Mouse (Mus musculus) cerebellum, postnatal 14 days (tissue): ENCODE measurements around the gene Ly6g5b.
A peak's percentile ranks its signal among the peaks of the same experiment; 100 is the strongest.

Source experiments
- DNase-seq, 2 experiments: peaks; one replicate each; pipeline ENCODE4 v3.0.0; 2021; ENCODE audit warnings: mixed read lengths in 2 of 2

Ly6g5b gene

DNA sequence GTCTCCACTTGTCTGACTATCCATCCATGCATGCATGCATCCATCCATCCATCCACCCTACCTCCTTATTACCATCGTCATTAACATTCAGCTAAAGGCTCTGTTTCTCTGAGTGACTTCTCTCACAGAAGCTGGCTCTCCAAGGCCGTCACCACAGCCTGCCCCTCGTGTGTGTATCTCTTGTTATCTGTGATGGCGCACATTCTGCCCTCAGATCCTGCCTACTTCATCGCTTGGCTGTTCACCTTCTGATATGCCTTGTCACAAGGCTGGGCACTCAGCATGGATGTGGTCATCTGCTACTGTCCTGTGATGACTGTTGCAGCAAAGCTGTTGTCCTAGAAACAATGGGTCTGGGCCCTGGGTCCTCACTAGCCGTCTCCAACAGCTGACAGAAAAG, 10.5 kb downstream of the Ly6g5b start:
- DNase-seq, result no peak

DNA sequence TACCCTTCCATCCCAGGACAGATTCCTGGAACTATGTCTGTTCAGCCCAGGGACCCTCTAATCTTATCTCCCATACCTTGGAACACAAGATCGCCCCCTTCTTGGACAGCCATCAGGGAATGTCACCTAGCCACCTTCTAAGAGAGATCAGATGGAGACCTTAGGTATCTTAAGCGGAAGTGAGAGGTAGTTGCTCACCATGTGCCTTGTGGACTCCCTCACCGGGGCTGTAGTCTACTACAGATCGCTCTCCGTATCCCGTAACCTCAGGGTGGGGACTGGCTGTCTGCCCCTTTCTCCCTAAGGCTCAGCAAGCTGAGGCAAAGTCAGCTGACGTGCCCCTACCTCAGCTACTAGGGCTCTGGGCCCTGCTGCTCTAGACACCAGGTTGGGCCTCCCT, 11.1 kb downstream of the Ly6g5b start:
- no peak for DNase-seq

GRCm38 (mm10) chr17:35103221-35103690, 12.0 kb downstream of the Ly6g5b start:
- DNase-seq, result peak in 1 of 2 experiments; percentile 34

- peak in 1 of 2 experiments; percentile 59 for DNase-seq
Measured at GRCm38 (mm10) chr17:35102299-35102698, 12.9 kb downstream of the Ly6g5b start.

GRCm38 (mm10) chr17:35101161-35101560, 14.1 kb downstream of the Ly6g5b start:
- DNase-seq, result no peak

- DNase-seq, result no peak
Measured at GRCm38 (mm10) chr17:35100196-35100765, 14.9 kb downstream of the Ly6g5b start.

DNA sequence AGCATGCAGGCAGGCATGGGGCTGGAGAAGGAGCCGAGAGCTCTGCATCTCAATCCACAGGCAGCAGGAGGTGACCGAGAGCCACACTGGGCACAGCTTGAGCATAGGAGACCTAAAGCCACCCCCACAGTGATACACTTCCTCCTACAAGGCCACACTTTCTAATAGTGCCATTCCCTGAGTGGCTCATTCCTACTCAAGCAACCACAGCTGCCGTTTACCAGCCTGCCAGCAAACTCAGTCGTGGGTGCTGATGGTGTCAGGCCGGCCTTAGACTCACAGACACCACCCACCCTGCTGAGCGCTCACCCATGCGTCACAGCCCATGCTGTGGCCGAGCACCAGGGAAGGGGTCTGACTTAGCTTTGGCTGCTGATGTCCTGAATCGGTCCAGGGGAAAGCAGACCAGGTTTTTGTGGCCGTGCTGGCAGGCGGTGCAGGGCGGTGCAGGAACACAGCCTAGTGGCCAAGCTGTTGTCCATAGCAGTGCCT, 18.0 kb downstream of the Ly6g5b start:
- DNase-seq, result peak; percentile 74 to 80

GRCm38 (mm10) chr17:35096597-35096996, 18.6 kb downstream of the Ly6g5b start:
- DNase-seq, result no peak

- no peak for DNase-seq
Measured at GRCm38 (mm10) chr17:35094475-35095365, 20.5 kb downstream of the Ly6g5b start.

- DNase-seq, result peak in 1 of 2 experiments; percentile 45
Measured at GRCm38 (mm10) chr17:35092403-35093198, 22.6 kb downstream of the Ly6g5b start.

GRCm38 (mm10) chr17:35090166-35090932, 24.9 kb downstream of the Ly6g5b start:
- DNase-seq, result peak; percentile 84 to 89

GRCm38 (mm10) chr17:35088825-35089644, 26.2 kb downstream of the Ly6g5b start, which contains the start of gene Abhd16a:
TSS of gene Abhd16a (plus strand) at chr17:35089263.
- DNase-seq, result peak; percentile 94 to 97

GRCm38 (mm10) chr17:35088151-35088550, 27.1 kb downstream of the Ly6g5b start:
- DNase-seq, result peak in 1 of 2 experiments; percentile 37

DNA sequence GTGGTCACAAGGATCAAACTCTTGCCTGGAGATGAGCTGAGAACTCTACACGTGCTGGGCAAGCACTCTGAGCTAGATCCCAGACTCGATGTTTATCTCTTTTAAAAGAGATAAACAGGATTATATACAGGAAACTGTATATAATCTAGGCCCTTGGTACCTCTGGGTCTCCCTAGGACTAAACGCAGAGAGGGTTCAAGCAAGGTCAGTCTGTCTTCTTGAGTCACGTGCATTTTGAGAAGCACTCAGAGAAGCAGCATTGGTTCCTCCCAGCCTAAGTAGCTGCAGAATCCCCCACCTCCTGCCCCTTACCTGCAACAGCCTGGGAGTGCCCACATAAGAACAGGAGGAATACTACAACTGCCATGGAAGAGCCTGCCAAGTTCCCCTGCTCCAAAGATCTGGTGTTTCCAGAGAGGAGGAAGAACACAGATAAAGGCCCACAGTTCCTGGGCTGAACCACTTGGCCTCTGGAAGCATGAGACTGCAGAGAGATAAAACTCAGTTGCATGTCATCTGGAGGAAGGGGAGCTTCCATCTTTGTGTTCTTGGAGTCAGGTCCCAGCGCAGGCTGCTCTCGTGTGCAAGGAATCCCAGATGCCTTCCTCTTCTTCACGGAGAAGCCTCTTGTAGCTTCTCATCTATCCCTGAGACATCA, 29.9 kb downstream of the Ly6g5b start, which contains the start of gene Ly6g6f:
Gene Ly6g6f, minus strand, starts transcription at position 403 of the 658 bp plus-strand sequence.
- DNase-seq, result no peak

GRCm38 (mm10) chr17:35083929-35084497, 31.2 kb downstream of the Ly6g5b start:
- DNase-seq, result no peak

DNA sequence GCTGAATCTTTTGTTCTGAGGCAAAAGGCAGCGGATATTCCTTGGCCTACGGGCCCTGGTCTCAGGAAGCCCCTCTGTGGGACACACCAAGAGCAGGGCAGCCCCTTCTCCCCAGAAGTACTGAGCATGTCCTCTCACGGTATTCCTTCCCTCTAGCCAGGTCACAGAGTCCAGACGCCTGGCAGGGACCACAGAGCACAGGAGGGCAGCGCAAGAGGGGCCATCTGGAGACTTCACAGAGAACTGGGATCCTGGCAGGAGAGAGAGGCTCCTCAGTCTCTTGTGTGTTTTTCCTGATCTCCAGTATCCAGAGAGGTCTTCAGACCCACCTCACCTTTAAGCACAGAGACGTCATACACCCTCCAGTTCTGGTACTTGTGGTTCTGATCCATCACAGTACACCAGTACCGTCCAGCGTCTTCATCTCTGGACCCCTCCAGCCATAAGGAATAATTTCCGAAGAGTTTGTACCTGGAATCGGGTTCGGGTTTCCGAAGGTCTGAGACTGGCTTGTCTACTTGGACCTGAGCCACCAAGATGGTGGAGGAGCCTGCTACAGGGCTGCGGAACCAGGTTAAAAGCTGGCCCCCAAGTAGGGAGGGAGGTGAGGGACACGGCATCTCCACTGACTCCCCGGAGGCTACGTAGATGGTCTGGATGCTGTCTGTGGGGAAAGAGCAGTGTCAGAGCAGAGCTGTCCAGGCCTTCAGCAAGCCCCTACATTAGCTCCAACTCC, 32.2 kb downstream of the Ly6g5b start:
- peak; percentile 61 to 75 for DNase-seq

DNA sequence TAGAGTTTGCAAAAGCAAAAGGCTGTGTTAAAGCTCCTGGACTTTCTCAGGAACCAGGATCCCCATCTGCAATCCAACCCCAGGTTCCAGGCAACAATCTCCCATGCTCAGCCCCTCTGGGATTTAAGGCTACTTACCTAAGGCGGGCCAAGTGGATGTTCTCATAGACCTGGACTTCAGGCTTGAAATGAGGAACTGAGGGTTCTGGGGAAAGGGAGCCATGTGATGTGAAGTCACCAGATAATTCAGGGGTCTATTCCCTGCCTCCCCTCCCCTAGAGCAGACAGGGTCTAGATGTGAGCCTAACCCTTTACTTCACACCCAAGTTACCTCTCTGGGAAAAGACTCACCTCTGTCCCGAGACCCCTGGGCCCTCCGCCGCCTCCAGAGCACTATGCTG, 34.5 kb downstream of the Ly6g5b start:
- DNase-seq, result no peak

GRCm38 (mm10) chr17:35080248-35080647, 35.0 kb downstream of the Ly6g5b start:
- no peak for DNase-seq

DNA sequence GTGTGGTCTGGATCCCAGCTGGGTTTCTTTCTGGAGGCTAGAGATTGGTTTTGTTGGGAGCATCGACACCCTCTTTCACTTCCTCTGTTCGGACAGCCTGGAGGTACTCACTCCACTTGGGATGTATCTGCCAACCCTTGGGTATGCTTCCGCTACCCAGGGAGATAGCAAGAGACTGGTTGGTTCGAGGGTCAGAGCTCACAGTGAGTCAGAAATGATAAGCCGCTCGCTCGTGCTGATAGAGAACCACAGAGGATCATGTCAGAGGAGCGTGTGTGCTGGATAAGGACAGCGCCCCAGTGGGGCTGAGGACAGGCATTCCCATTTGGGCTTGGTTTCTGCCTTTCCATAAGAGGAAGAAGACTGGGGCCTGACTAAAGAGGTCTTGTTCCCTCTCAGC, 35.5 kb downstream of the Ly6g5b start:
- no peak for DNase-seq
